Mouse (Mus musculus): Measurements from ENCODE around the gene Olfr173. TPM values are rescaled to one million over a fixed set of nuclear protein-coding genes. Genes with fewer than 3 reads are reported as not detected.
A peak's percentile ranks its signal among the peaks of the same experiment; 100 is the strongest.

Olfr173 gene
- total RNA-seq (2014; rRNA removed; ENCODE audit: low replicate concordance) (not detected in 2 replicates), polyA plus RNA-seq (2015; fragmentation: Nextera tagmentation; extraction: Ambion mirVana) (not detected in 2 replicates)

GRCm38 (mm10) chr16:58800168-58800567 lies at the start of gene Olfr173:
Olfr173 (minus strand) TSS chr16:58800268.
- Histone ChIP-seq H3K9ac (replicated peaks; ENCODE audit: low read depth, low read length) (no peak within 1 kb of the TSS), H3K27me3 (ENCODE audit: control insufficient read depth, insufficient read depth, low read length) (no peaks in the 10 kb centered on the region), H3K4me1 (ENCODE audit: control insufficient read depth, insufficient read depth) (no peaks in the 10 kb centered on the region), H3K9me3 (replicated peaks; ENCODE audit: control insufficient read depth, low read length) (no peaks in the 10 kb centered on the region), H3K4me2 (ENCODE audit: low read depth, low read length) (no peak within 1 kb of the TSS), H3K4me3 (ENCODE audit: low read depth, low read length) (no peak within 1 kb of the TSS), H3K27ac (ENCODE audit: low read depth) (no peak within 1 kb of the TSS), H3K36me3 (replicated peaks; ENCODE audit: control insufficient read depth, insufficient read depth, low read length) (no peaks in the 10 kb centered on the region)
- ATAC-seq (ENCODE audit: insufficient read depth, low read depth) (no peak), DNase-seq (ENCODE audit: low spot score) (no peak)
- WGBS: 73% methylated on average over 2 of the region's 2 CpGs
- TF ChIP-seq CTCF (IDR thresholded peaks at IDR 0.05; ENCODE audit: low read depth): no peak
- no peak for TF ChIP-seq EP300 (IDR thresholded peaks at IDR 0.05; ENCODE audit: low read depth)

- no peaks in the 10 kb centered on the region for H3K9me3 ChIP-seq (replicated peaks; ENCODE audit: control insufficient read depth, low read length)
- no peak for DNase-seq (ENCODE audit: low spot score)
- H3K4me1 ChIP-seq (ENCODE audit: control insufficient read depth, insufficient read depth): no peaks in the 10 kb centered on the region
- no peak for ATAC-seq (ENCODE audit: insufficient read depth, low read depth)
- H3K27ac ChIP-seq (ENCODE audit: low read depth): no peak within 1 kb of the TSS
- no peak for TF ChIP-seq EP300 (IDR thresholded peaks at IDR 0.05; ENCODE audit: low read depth)
- TF ChIP-seq CTCF (IDR thresholded peaks at IDR 0.05; ENCODE audit: low read depth): no peak
- no peak within 1 kb of the TSS for H3K4me2 ChIP-seq (ENCODE audit: low read depth, low read length)
- no peak within 1 kb of the TSS for H3K9ac ChIP-seq (replicated peaks; ENCODE audit: low read depth, low read length)
- no peak within 1 kb of the TSS for H3K4me3 ChIP-seq (ENCODE audit: low read depth, low read length)
- no peaks in the 10 kb centered on the region for H3K27me3 ChIP-seq (ENCODE audit: control insufficient read depth, insufficient read depth, low read length)
- H3K36me3 ChIP-seq (replicated peaks; ENCODE audit: control insufficient read depth, insufficient read depth, low read length): no peaks in the 10 kb centered on the region
- 69% methylated on average over 1 of the region's 1 CpGs for WGBS
These were observed 26.8 kb upstream of the Olfr173 start, which contains the start of gene Olfr175-ps1 for GRCm38 (mm10) chr16:58826732-58827319. Olfr175-ps1 (minus strand) TSS chr16:58826782.

DNA sequence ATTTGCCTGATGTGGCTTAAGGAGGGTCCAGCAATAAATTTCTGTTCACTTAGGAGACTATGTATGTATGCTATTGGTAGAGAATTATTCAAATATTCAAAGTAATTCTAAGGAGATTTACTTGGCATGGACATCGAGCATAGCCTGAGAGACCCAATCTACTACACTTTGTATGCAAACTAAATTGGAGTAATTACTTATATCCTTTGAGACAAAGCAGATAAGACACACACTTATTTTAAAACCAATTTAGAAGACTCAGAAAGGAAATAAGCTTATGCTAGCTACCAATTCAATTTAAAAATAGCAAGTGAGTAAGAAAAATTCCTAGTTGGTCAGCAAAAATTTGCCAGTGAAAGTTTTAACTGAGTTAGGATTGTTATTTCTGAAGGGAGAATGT lies 37.0 kb downstream of the Olfr173 start, which contains the start of gene Olfr172:
TSS of gene Olfr172 (minus strand) at position 101 of the 400 bp plus-strand sequence.
- no peaks in the 10 kb centered on the region for H3K36me3 ChIP-seq (replicated peaks; ENCODE audit: control insufficient read depth, insufficient read depth, low read length)
- H3K27ac ChIP-seq (ENCODE audit: low read depth): no peak within 1 kb of the TSS
- H3K4me2 ChIP-seq (ENCODE audit: low read depth, low read length): no peak within 1 kb of the TSS
- no peak for TF ChIP-seq EP300 (IDR thresholded peaks at IDR 0.05; ENCODE audit: low read depth)
- TF ChIP-seq CTCF (IDR thresholded peaks at IDR 0.05; ENCODE audit: low read depth): no peak
- H3K4me3 ChIP-seq (ENCODE audit: low read depth, low read length): no peak within 1 kb of the TSS
- no peaks in the 10 kb centered on the region for H3K27me3 ChIP-seq (ENCODE audit: control insufficient read depth, insufficient read depth, low read length)
- H3K9ac ChIP-seq (replicated peaks; ENCODE audit: low read depth, low read length): no peak within 1 kb of the TSS
- no peak for ATAC-seq (ENCODE audit: insufficient read depth, low read depth)
- no peak for DNase-seq (ENCODE audit: low spot score)
- WGBS: 62% methylated on average over 1 of the region's 1 CpGs
- H3K4me1 ChIP-seq (ENCODE audit: control insufficient read depth, insufficient read depth): no peaks in the 10 kb centered on the region
- no peaks in the 10 kb centered on the region for H3K9me3 ChIP-seq (replicated peaks; ENCODE audit: control insufficient read depth, low read length)

DNA sequence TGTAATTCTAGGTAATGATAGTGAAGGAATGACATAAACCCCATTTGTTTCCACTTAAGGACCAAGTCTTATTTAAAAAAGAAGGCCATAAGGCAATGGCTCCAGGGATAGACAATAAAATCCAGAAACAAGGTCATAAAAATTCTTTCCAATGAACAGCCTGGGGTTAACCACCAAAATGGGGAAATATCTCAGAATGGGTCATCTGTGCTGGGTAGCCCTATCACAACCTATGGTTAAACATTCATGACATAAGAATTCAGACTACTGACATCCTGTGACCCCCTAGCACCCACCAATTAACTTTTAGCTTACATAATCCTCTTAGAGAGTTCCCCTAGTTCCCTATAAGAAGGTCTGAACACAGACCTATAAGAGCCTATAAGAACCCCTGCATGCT lies 43.9 kb downstream of the Olfr173 start:
- no peaks in the 10 kb centered on the region for H3K36me3 ChIP-seq (replicated peaks; ENCODE audit: control insufficient read depth, insufficient read depth, low read length)
- H3K4me3 ChIP-seq (ENCODE audit: low read depth, low read length): no peak overlapping the region
- DNase-seq (ENCODE audit: low spot score): no peak
- no peaks in the 10 kb centered on the region for H3K27me3 ChIP-seq (ENCODE audit: control insufficient read depth, insufficient read depth, low read length)
- TF ChIP-seq CTCF (IDR thresholded peaks at IDR 0.05; ENCODE audit: low read depth) (no peak), EP300 (IDR thresholded peaks at IDR 0.05; ENCODE audit: low read depth) (no peak)
- no peaks in the 10 kb centered on the region for H3K4me1 ChIP-seq (ENCODE audit: control insufficient read depth, insufficient read depth)
- H3K27ac ChIP-seq (ENCODE audit: low read depth): no peak overlapping the region
- ATAC-seq (ENCODE audit: insufficient read depth, low read depth): no peak
- no peak overlapping the region for H3K9ac ChIP-seq (replicated peaks; ENCODE audit: low read depth, low read length)
- no peak overlapping the region for H3K4me2 ChIP-seq (ENCODE audit: low read depth, low read length)
- H3K9me3 ChIP-seq (replicated peaks; ENCODE audit: control insufficient read depth, low read length): no peaks in the 10 kb centered on the region

DNA sequence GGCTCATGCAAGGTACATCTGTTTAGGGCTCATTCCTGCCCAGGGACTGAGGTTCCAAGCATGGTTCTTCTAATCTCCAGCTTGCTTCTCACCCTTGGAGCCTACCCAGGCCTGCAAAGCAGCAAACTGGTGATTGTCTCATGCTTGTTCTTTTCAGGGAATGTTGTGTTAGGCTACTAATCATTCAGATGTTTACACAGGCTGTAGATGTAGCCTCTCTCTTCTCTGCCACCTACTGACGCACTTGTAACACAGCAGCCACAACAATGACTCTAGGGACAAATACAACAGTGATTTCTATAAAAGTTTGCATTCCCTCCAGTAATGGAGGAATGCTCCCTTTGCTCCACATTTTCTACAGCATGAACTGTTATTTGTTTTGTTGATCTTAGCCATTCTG lies 48.8 kb downstream of the Olfr173 start:
- 19% methylated on average over 1 of the region's 1 CpGs for WGBS

More for the DNA sequence above, 48.8 kb downstream of the Olfr173 start:
- H3K9ac ChIP-seq (replicated peaks; ENCODE audit: low read depth, low read length): no peak overlapping the region
- H3K4me2 ChIP-seq (ENCODE audit: low read depth, low read length): no peak overlapping the region
- H3K27ac ChIP-seq (ENCODE audit: low read depth): no peak overlapping the region
- DNase-seq (ENCODE audit: low spot score) (peak; percentile 57), ATAC-seq (ENCODE audit: insufficient read depth, low read depth) (peak; percentile 57)
- H3K4me1 ChIP-seq (ENCODE audit: control insufficient read depth, insufficient read depth): no peaks in the 10 kb centered on the region; the same call in 1 of the 2 replicates
- TF ChIP-seq EP300 (IDR thresholded peaks at IDR 0.05; ENCODE audit: low read depth) (no peak), CTCF (IDR thresholded peaks at IDR 0.05; ENCODE audit: low read depth) (peak; percentile 71)
- H3K36me3 ChIP-seq (replicated peaks; ENCODE audit: control insufficient read depth, insufficient read depth, low read length): no peaks in the 10 kb centered on the region
- no peaks in the 10 kb centered on the region for H3K9me3 ChIP-seq (replicated peaks; ENCODE audit: control insufficient read depth, low read length)
- no peak overlapping the region for H3K4me3 ChIP-seq (ENCODE audit: low read depth, low read length)
- no peaks in the 10 kb centered on the region for H3K27me3 ChIP-seq (ENCODE audit: control insufficient read depth, insufficient read depth, low read length)

Measured in heart, postnatal 0 days (tissue).